Mouse (Mus musculus) liver, embryonic 14.5 days (tissue): ENCODE measurements around the gene Vav1.
A peak's percentile ranks its signal among the peaks of the same experiment; 100 is the strongest.

ENCODE experiments used
- CTCF ChIP-seq: IDR thresholded peaks from 2 replicates; pipeline ENCODE4 v1.5.1; 2016; ENCODE audit warnings: antibody characterized with exemption, low read depth, control low read depth
- EP300 ChIP-seq: IDR thresholded peaks from 2 replicates; pipeline ENCODE4 v1.6.1; 2016; ENCODE audit warnings: antibody characterized with exemption, low read depth

DNA sequence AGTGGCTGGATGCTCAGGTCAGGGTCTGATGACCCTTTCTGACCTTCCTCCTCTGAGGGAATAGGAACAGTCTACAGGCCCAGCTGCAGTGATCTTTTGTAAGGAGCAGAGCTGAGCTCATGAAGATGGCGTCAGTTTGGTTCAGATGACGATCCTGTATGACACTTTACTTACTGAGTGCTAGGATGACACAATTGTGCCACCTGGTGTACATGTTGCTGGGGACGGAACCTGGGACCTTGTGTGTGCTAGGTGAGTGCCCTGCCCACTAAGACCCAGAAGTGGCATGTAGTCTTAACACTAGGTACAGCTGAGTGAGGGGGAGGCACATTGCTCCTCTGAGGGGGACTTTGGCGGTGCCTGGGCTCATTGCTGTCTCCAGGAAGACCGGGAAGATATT lies 5.0 kb downstream of the Vav1 start:
- TF ChIP-seq CTCF, result 0 out of 2 replicates have a peak, but pooled peaks have one; percentile 2
- TF ChIP-seq EP300, result no peak
